Mouse (Mus musculus) CH12.LX (cell line): ENCODE data around the gene Birc2. TPM values are rescaled to one million over a fixed set of nuclear protein-coding genes. Genes with fewer than 3 reads are reported as not detected.

Source experiments
- DNase-seq: peaks from one replicate; pipeline ENCODE4 v3.0.0-alpha.2; 2013; ENCODE audit errors: extremely low read depth
- H3K27ac ChIP-seq: 2 replicates; pipeline ENCODE4 v1.5.1; 2012; ENCODE audit warnings: low read depth, mild to moderate bottlenecking, control low read depth, moderate library complexity; ENCODE audit not compliant: insufficient read depth
- H3K27me3 ChIP-seq: replicated peaks from 2 replicates; pipeline ENCODE3; 2012; ENCODE audit warnings: inconsistent platforms
- H3K36me3 ChIP-seq, 2 experiments: replicated peaks in 1 of 2; 2 replicates each; pipeline versions ENCODE3 to v1.6.1; 2012; ENCODE audit warnings: inconsistent platforms in 1 of 2, low read length in 1 of 2, mild to moderate bottlenecking in 1 of 2, mixed read lengths in 1 of 2, moderate library complexity in 1 of 2; ENCODE audit not compliant: control insufficient read depth in 1 of 2, insufficient read depth in 1 of 2
- H3K4me1 ChIP-seq, 2 experiments: 2 replicates each; pipeline ENCODE4 v1.6.1; 2012; ENCODE audit warnings: inconsistent platforms in 1 of 2, moderate library complexity in 1 of 2; ENCODE audit not compliant: insufficient read depth in 2 of 2, control insufficient read depth in 1 of 2
- H3K4me2 ChIP-seq: 2 replicates; pipeline ENCODE4 v1.6.1; 2012; ENCODE audit warnings: low read depth, mild to moderate bottlenecking, control low read depth; ENCODE audit not compliant: poor library complexity, insufficient read depth, severe bottlenecking
- H3K4me3 ChIP-seq, 3 experiments: fragments of 150-350 bp in 1 of 3; sonication (generic) in 1 of 3; replicated peaks in 1 of 3; 2 replicates each; pipeline versions ENCODE3 to v1.5.1; 2011 to 2012; ENCODE audit warnings: low read depth in 2 of 3, low read length in 2 of 3, mild to moderate bottlenecking in 2 of 3, moderate library complexity in 2 of 3, control low read depth in 1 of 3, improper control_type of control experiment in 1 of 3, inconsistent platforms in 1 of 3, mixed read lengths in 1 of 3; ENCODE audit not compliant: poor library complexity in 1 of 3
- H3K79me2 ChIP-seq: replicated peaks from 2 replicates; pipeline ENCODE4 v1.6.1; 2012; ENCODE audit warnings: mild to moderate bottlenecking, moderate library complexity; ENCODE audit not compliant: control insufficient read depth, poor library complexity, insufficient read depth, severe bottlenecking; ENCODE audit errors: extremely low read depth
- H3K9ac ChIP-seq: 2 replicates; pipeline ENCODE4 v1.6.1; 2012; ENCODE audit warnings: low read depth, mild to moderate bottlenecking, control low read depth, moderate library complexity; ENCODE audit not compliant: insufficient read depth
- H3K9me3 ChIP-seq: replicated peaks from 2 replicates; pipeline ENCODE3; 2012; ENCODE audit warnings: low read length, inconsistent platforms, mixed read lengths
- CHD2 ChIP-seq: IDR thresholded peaks from 2 replicates; pipeline ENCODE4 v1.6.1; 2011; ENCODE audit warnings: low read length, improper control_type of control experiment
- CTCF ChIP-seq, 2 experiments: IDR thresholded peaks in 1 of 2; conservative IDR thresholded peaks in 1 of 2; 2 replicates each; pipeline ENCODE4 v1.5.1; 2011 to 2012; ENCODE audit warnings: low read depth in 2 of 2, low read length in 2 of 2, improper control_type of control experiment in 1 of 2, inconsistent platforms in 1 of 2, mild to moderate bottlenecking in 1 of 2, moderate library complexity in 1 of 2
- ELF1 ChIP-seq: IDR thresholded peaks from 2 replicates; pipeline ENCODE4 v1.6.1; 2014; ENCODE audit warnings: low read depth, mild to moderate bottlenecking, inconsistent platforms, low read length, improper control_type of control experiment
- ETS1 ChIP-seq: conservative IDR thresholded peaks from 2 replicates; pipeline ENCODE4 v1.6.1; 2012; ENCODE audit warnings: low read depth, mild to moderate bottlenecking, inconsistent platforms, low read length, improper control_type of control experiment, moderate library complexity
- HCFC1 ChIP-seq: IDR thresholded peaks from 2 replicates; pipeline ENCODE4 v1.6.1; 2012; ENCODE audit warnings: low read depth, mild to moderate bottlenecking, inconsistent platforms, low read length, improper control_type of control experiment
- IRF4 ChIP-seq: IDR thresholded peaks from 2 replicates; pipeline ENCODE4 v1.6.1; 2014; ENCODE audit warnings: low read depth, mild to moderate bottlenecking, inconsistent platforms, low read length, improper control_type of control experiment
- JUN ChIP-seq: IDR thresholded peaks from 2 replicates; pipeline ENCODE4 v1.6.1; 2011; ENCODE audit warnings: low read depth, mild to moderate bottlenecking, low read length, improper control_type of control experiment, moderate library complexity; ENCODE audit not compliant: insufficient read depth
- JUND ChIP-seq: conservative IDR thresholded peaks from 2 replicates; pipeline ENCODE4 v1.6.1; 2011; ENCODE audit warnings: low read depth, low read length, improper control_type of control experiment
- KAT2A ChIP-seq: IDR thresholded peaks from 2 replicates; pipeline ENCODE4 v1.6.1; 2012; ENCODE audit warnings: low read length, improper control_type of control experiment, inconsistent platforms; ENCODE audit not compliant: insufficient replicate concordance
- MAFK ChIP-seq: IDR thresholded peaks from 2 replicates; pipeline ENCODE4 v1.6.1; 2011; ENCODE audit warnings: low read length, improper control_type of control experiment; ENCODE audit not compliant: insufficient replicate concordance
- MAX ChIP-seq: IDR thresholded peaks from 2 replicates; pipeline ENCODE4 v1.6.1; 2011; ENCODE audit warnings: low read length, improper control_type of control experiment
- MYC ChIP-seq: IDR thresholded peaks from 2 replicates; pipeline ENCODE4 v1.6.1; 2011; ENCODE audit warnings: low read depth, mild to moderate bottlenecking, improper control_type of control experiment, low read length
- RCOR1 ChIP-seq: conservative IDR thresholded peaks from 2 replicates; pipeline ENCODE4 v1.6.1; 2012; ENCODE audit warnings: low read depth, mild to moderate bottlenecking, inconsistent platforms, low read length, improper control_type of control experiment
- SIN3A ChIP-seq: IDR thresholded peaks from 2 replicates; pipeline ENCODE4 v1.6.1; 2012; ENCODE audit warnings: low read length, improper control_type of control experiment, inconsistent platforms
- SMC3 ChIP-seq: IDR thresholded peaks from 2 replicates; pipeline ENCODE4 v1.6.1; 2011; ENCODE audit warnings: low read depth, low read length, improper control_type of control experiment
- TCF12 ChIP-seq: IDR thresholded peaks from 2 replicates; pipeline ENCODE4 v1.6.1; 2014; ENCODE audit warnings: low read depth, mild to moderate bottlenecking, inconsistent platforms, low read length, improper control_type of control experiment
- UBTF ChIP-seq: IDR thresholded peaks from 2 replicates; pipeline ENCODE4 v1.6.1; 2012; ENCODE audit warnings: low read depth, mild to moderate bottlenecking, inconsistent platforms, low read length, improper control_type of control experiment, moderate library complexity
- USF1 ChIP-seq: IDR thresholded peaks from 2 replicates; pipeline ENCODE4 v1.6.1; 2014; ENCODE audit warnings: low read depth, mild to moderate bottlenecking, inconsistent platforms, low read length, improper control_type of control experiment
- ZKSCAN1 ChIP-seq: IDR thresholded peaks from 2 replicates; pipeline ENCODE4 v1.6.1; 2012; ENCODE audit warnings: low read depth, inconsistent platforms, low read length, improper control_type of control experiment, borderline replicate concordance
- ZNF384 ChIP-seq: IDR thresholded peaks from 2 replicates; pipeline ENCODE4 v1.6.1; 2012; ENCODE audit warnings: low read depth, low read length, improper control_type of control experiment, inconsistent platforms
- dilution Hi-C: fragments of 300-500 bp; cut with MboI; formaldehyde crosslinking; loops from 2 replicates; pipeline ENCODE4 v1.14.3; 2020; ENCODE audit warnings: low sequenced_read_pairs; ENCODE audit not compliant: extremely low pct_unique_long_range_greater_than_20kb, extremely low pct_ligation_motif_present
- in situ Hi-C: fragments of 300-500 bp; cut with MboI; formaldehyde crosslinking; loops from 3 replicates; pipeline ENCODE4 v1.14.3; 2019; ENCODE audit warnings: low sequenced_read_pairs, low pct_ligation_motif_present, low pct_unique_long_range_greater_than_20kb, mixed read lengths
- polyA plus RNA-seq: library from polyadenylated mRNA; unstranded; fragments of >175 nt; gene quantifications from 2 replicates; pipeline ENCODE4 v1.2.1, GENCODE M21; 2012; ENCODE audit warnings: low read depth; ENCODE audit not compliant: insufficient read length
- total RNA-seq, 2 experiments: library from RNA; depleted of rRNA; stranded (reverse); fragments of 300-350 nt in 1 of 2; fragments of >200 nt in 1 of 2; gene quantifications; 2 replicates each; pipeline ENCODE4 v1.2.3; 2012 to 2014

Birc2 gene
- total and polyA plus RNA-seq, 3 experiments, result 43.4 to 134 (median 94.7) TPM

DNA sequence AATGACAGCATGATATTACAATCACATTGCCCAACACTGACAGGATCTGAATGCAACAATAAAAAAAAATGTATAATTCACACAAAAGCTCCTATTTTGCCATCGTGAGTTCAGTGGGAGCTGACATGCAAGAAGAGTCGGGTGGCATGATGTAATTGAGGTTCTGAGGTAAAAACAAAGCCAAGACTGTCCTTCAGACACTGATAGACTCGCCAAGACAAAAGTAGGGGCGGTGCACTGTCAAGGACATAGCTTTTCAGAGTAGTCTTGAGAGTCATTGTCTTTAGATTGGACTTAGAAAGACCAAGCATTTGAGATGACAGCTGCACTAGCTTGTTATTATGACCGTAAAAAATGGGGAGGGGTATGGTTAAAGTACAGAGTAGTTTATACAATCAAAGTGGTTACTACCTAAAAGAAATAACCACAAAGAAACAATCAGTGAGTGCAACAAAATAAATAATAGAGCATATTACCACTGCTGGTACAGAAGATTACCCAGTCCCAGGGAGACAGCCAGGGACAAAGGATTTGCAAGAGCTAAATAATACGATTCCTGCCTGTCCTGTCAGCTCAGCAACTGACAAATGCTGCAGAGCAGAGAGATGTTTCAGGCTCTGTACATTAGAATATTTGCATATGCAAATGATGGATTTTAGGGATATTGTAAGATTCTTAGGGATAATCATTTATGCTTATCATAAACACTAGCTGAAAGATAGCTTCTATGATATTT, 40.6 kb downstream of the Birc2 start:
- no peaks in the 10 kb centered on the region for H3K9me3 ChIP-seq
- no peak for DNase-seq
- no peak overlapping the region for H3K4me2 ChIP-seq
- peaks cover 24 to 39% of the 10 kb centered on the region in 2 experiments for H3K36me3 ChIP-seq
- no peak overlapping the region for H3K4me3 ChIP-seq
- TF ChIP-seq CTCF (conservative IDR thresholded peaks at IDR 0.05 in 1 of 2, IDR thresholded peaks at IDR 0.05 in 1 of 2; ENCODE audit: low read depth in 2 of 2, low read length in 2 of 2) (no peak), ETS1 (no peak), HCFC1 (no peak)
- H3K79me2 ChIP-seq, result no peaks in the 10 kb centered on the region
- no peak overlapping the region for H3K9ac ChIP-seq
- in situ Hi-C loops (no loop called here), dilution Hi-C loops (no loop called here)
- no peak overlapping the region for H3K27ac ChIP-seq
- H3K4me1 ChIP-seq, result no peaks in the 10 kb centered on the region
- H3K27me3 ChIP-seq, result no peaks in the 10 kb centered on the region

DNA sequence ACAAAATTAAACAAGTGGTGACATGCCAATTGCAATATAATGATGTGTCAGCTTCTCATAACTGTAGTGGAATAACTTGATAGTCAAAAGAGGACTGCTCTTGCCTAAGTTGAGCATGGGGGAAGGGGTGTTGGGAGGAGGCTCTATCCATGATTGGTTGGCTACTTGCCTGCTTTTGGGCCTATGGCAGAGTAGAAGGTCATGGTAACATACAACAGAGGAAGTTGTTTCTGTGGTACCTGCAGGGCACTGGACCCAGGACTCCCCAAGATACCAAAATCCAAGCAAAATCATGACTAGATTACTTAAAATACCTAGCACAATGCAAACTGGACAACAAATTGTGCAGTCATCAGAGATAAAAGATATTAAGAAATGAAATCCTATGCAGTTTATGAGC, 41.3 kb downstream of the Birc2 start:
- Histone ChIP-seq H3K4me2 (no peak overlapping the region), H3K9ac (no peak overlapping the region), H3K36me3 (peaks cover 31 to 47% of the 10 kb centered on the region in 2 experiments), H3K4me3 (no peak overlapping the region), H3K4me1 (no peaks in the 10 kb centered on the region), H3K9me3 (no peaks in the 10 kb centered on the region), H3K27ac (no peak overlapping the region), H3K79me2 (no peaks in the 10 kb centered on the region), H3K27me3 (no peaks in the 10 kb centered on the region)
- in situ Hi-C loops (no loop called here), dilution Hi-C loops (no loop called here)
- no peak for TF ChIP-seq RCOR1
- TF ChIP-seq JUND, result no peak
- no peak for TF ChIP-seq CHD2
- TF ChIP-seq ETS1, result no peak
- TF ChIP-seq MAX, result no peak
- no peak for TF ChIP-seq UBTF
- TF ChIP-seq TCF12, result no peak
- no peak for TF ChIP-seq KAT2A
- TF ChIP-seq SMC3, result no peak
- TF ChIP-seq MYC, result no peak
- TF ChIP-seq CTCF (conservative IDR thresholded peaks at IDR 0.05 in 1 of 2, IDR thresholded peaks at IDR 0.05 in 1 of 2; ENCODE audit: low read depth in 2 of 2, low read length in 2 of 2), result no peak
- TF ChIP-seq ZKSCAN1, result no peak
- TF ChIP-seq SIN3A, result no peak
- TF ChIP-seq IRF4, result no peak
- TF ChIP-seq USF1, result no peak
- no peak for TF ChIP-seq ZNF384
- TF ChIP-seq MAFK, result no peak
- no peak for TF ChIP-seq JUN
- TF ChIP-seq ELF1, result no peak
- DNase-seq, result no peak
